8 mouse cellular contexts compared by ENCODE assay signal in the genomic region with DNA sequence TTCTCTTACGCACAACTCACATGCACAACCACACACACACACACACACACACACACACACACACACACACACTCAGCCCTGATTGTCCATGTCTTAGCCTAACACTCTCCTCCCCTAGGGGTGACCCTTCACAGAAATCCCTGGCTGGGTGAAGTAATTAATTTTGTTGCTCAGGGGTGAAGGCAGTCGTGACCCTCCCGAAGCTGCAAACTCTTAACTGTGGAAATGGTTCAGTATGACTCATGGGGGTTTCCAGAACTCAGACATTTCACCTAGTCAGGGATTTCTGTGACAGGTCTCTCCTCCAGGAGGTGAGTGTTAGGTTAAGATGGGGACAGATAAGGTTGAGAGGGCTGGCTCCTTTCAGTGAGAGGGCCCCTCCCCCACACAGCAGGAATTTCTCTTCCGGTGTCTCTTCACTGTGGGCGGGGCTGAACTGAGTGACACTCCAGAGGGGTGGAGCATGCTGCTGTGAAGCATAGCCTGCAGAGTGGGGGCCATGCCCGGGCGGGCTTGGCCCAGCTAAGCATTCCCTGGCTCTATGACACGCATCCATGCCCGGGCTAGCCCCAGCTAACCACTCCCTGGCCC. TPM values are rescaled to one million over a fixed set of nuclear protein-coding genes. Genes with fewer than 3 reads are reported as not detected.
DNase-seq lines count a peak whose midpoint lies in the region; ATAC-seq lines count a peak whose summit lies in the region.
"Had no signal": no experiment of that assay in that cellular context is flagged by ENCODE, and none has a peak within 500 bp of the region (broad histone marks: within the 10 kb centered on the region; RNA-seq: fewer than 3 reads in every experiment).

No protein-coding gene starts in this region.

- H3K27ac ChIP-seq in forebrain, embryonic 15.5 days (replicated peaks): no peak overlapping the region
- H3K27ac ChIP-seq: liver, embryonic 15.5 days had no signal

- WGBS in forebrain, embryonic 15.5 days: 48% methylated on average over 9 of the region's 9 CpGs

- DNase-seq in 416B (ENCODE audit: low read depth): peak; percentile 6
- DNase-seq in CD4-positive, CD25-positive, alpha-beta regulatory T cell, adult 2 months (ENCODE audit: low read depth, low spot score): peak; percentile 63
- DNase-seq in liver: peak; percentile 35
- DNase-seq in retina, embryonic 14.5 days (ENCODE audit: low spot score): peak; percentile 28
- no peak for DNase-seq in frontal cortex, adult 2 months (ENCODE audit: extremely low spot score in 1 of 2, low spot score in 1 of 2)
- DNase-seq in cerebellum, postnatal 10 days: no peak

- 0 out of 2 replicates have a peak, but pooled peaks cover 2% of the 10 kb centered on the region for H3K4me1 ChIP-seq in forebrain, embryonic 15.5 days

- H3K9ac ChIP-seq in forebrain, embryonic 15.5 days (replicated peaks): no peak overlapping the region
- H3K9ac ChIP-seq: liver, embryonic 15.5 days had no signal

- H3K9me3 ChIP-seq in forebrain, embryonic 15.5 days: no peaks in the 10 kb centered on the region
- H3K9me3 ChIP-seq: liver, embryonic 15.5 days had no signal

- H3K4me2 ChIP-seq in forebrain, embryonic 15.5 days (replicated peaks): no peak overlapping the region
- H3K4me2 ChIP-seq: liver, embryonic 15.5 days had no signal

- no peaks in the 10 kb centered on the region for H3K27me3 ChIP-seq in forebrain, embryonic 15.5 days
- H3K27me3 ChIP-seq: liver, embryonic 15.5 days had no signal

- peak; percentile 33; the same call in 1 of the 2 replicates for ATAC-seq in forebrain, embryonic 15.5 days (replicated peaks)

- H3K36me3 ChIP-seq in forebrain, embryonic 15.5 days: no peaks in the 10 kb centered on the region
- H3K36me3 ChIP-seq: liver, embryonic 15.5 days had no signal

- no peak overlapping the region for H3K4me3 ChIP-seq in forebrain, embryonic 15.5 days
- H3K4me3 ChIP-seq: liver, embryonic 15.5 days had no signal

RNA-seq across cellular contexts. Expression of a gene that starts 30.0 kb away (rescaled TPM):
- polyA plus RNA-seq in forebrain, embryonic 15.5 days (2015; fragmentation: Nextera tagmentation; extraction: Ambion mirVana): 0.23 and 0.29 TPM in 2 replicates
- 1.1 and 1.2 TPM in 2 replicates for polyA plus RNA-seq in frontal cortex, adult 2 months (2012; rRNA removed)

Comparison
In these comparisons a context has a peak if more than half of its experiments do, and no peak if none do; other contexts are left out.
1. DNase-seq: peak in 416B (single experiment), CD4-positive, CD25-positive, alpha-beta regulatory T cell, adult 2 months (single experiment), liver (single experiment) and retina, embryonic 14.5 days (single experiment); none in frontal cortex, adult 2 months (0 of 2) and cerebellum, postnatal 10 days (0 of 2).